Mouse (Mus musculus) ovary, adult 18-20 months (tissue): Measurements from ENCODE around the gene Otp.
A peak's percentile ranks its signal among the peaks of the same experiment; 100 is the strongest.

Source experiments
- DNase-seq: peaks from one replicate; pipeline ENCODE4 v3.0.0; 2022; ENCODE audit warnings: low spot score, mixed read lengths

The Otp gene

GRCm38 (mm10) chr13:94875396-94875880 is at the start of gene Otp:
Gene Otp (plus strand): TSS chr13:94875602.
- no peak for DNase-seq

- DNase-seq: no peak
Observed at GRCm38 (mm10) chr13:94826389-94826788, 49.0 kb upstream of the Otp start.

GRCm38 (mm10) chr13:94826986-94827385 is 48.4 kb upstream of the Otp start:
- no peak for DNase-seq

- no peak for DNase-seq
Observed at GRCm38 (mm10) chr13:94827847-94828246, 47.6 kb upstream of the Otp start.

- DNase-seq: no peak
Observed at GRCm38 (mm10) chr13:94838047-94838720, 37.2 kb upstream of the Otp start.

GRCm38 (mm10) chr13:94838756-94839337 is 36.6 kb upstream of the Otp start:
- DNase-seq: no peak

GRCm38 (mm10) chr13:94843236-94843635 is 32.2 kb upstream of the Otp start:
- no peak for DNase-seq

- DNase-seq: no peak
Observed at GRCm38 (mm10) chr13:94847870-94848269, 27.5 kb upstream of the Otp start.

GRCm38 (mm10) chr13:94849351-94849750 is 26.1 kb upstream of the Otp start:
- DNase-seq: no peak

GRCm38 (mm10) chr13:94858016-94858575 is 17.3 kb upstream of the Otp start:
- no peak for DNase-seq

- no peak for DNase-seq
Observed at GRCm38 (mm10) chr13:94859256-94859655, 16.1 kb upstream of the Otp start.

GRCm38 (mm10) chr13:94862491-94863230 is 12.7 kb upstream of the Otp start:
- no peak for DNase-seq

- DNase-seq: no peak
Observed at GRCm38 (mm10) chr13:94866906-94867305, 8.5 kb upstream of the Otp start.

- DNase-seq: no peak
Observed at GRCm38 (mm10) chr13:94867772-94868171, 7.6 kb upstream of the Otp start.

GRCm38 (mm10) chr13:94868478-94868950 is 6.9 kb upstream of the Otp start:
- peak; percentile 45 for DNase-seq

GRCm38 (mm10) chr13:94869541-94869940 is 5.9 kb upstream of the Otp start:
- DNase-seq: no peak

- DNase-seq: no peak
Observed at GRCm38 (mm10) chr13:94870071-94870460, 5.3 kb upstream of the Otp start.

GRCm38 (mm10) chr13:94870461-94871186 is 4.8 kb upstream of the Otp start:
- DNase-seq: no peak

- DNase-seq: no peak
Observed at GRCm38 (mm10) chr13:94871806-94872320, 3.5 kb upstream of the Otp start.

- no peak for DNase-seq
Observed at GRCm38 (mm10) chr13:94872439-94872838, 3.0 kb upstream of the Otp start.
